Mouse (Mus musculus) thymus, adult 2 months (tissue): ENCODE data around the gene Lyg1.

ENCODE experiments used
- CTCF ChIP-seq: fragments of 200-500 bp; IDR thresholded peaks from 2 replicates; pipeline ENCODE4 v1.5.1; 2012; ENCODE audit warnings: mild to moderate bottlenecking, control low read depth, low read length, moderate library complexity, borderline replicate concordance; ENCODE audit not compliant: control insufficient read depth, poor library complexity, insufficient read depth; ENCODE audit errors: extremely low read depth
- POLR2A ChIP-seq: fragments of 200-500 bp; IDR thresholded peaks from 2 replicates; pipeline ENCODE4 v1.6.1; 2012; ENCODE audit warnings: mild to moderate bottlenecking, low read length, control low read depth, moderate library complexity; ENCODE audit not compliant: control insufficient read depth, poor library complexity, insufficient read depth; ENCODE audit errors: extremely low read depth

- no peak for TF ChIP-seq CTCF
- TF ChIP-seq POLR2A: no peak
Measured at GRCm38 (mm10) chr1:37958516-37958915, 957 bp upstream of the Lyg1 start.
